Mouse (Mus musculus) MEL (cell line): Measurements from ENCODE around the gene Col26a1. TPM values are rescaled to one million over a fixed set of nuclear protein-coding genes. Genes with fewer than 3 reads are reported as not detected.

Experiments
- DNase-seq: peaks from one replicate; pipeline ENCODE4 v3.0.0; 2011; ENCODE audit warnings: low read depth, low spot score
- H3K27ac ChIP-seq: 2 replicates; pipeline ENCODE4 v1.5.1; 2012; ENCODE audit warnings: low read depth, mild to moderate bottlenecking, control low read depth, low read length, moderate library complexity; ENCODE audit not compliant: control insufficient read depth
- H3K27me3 ChIP-seq, 2 experiments: fragments of 150-350 bp in 1 of 2; sonication (generic) in 1 of 2; 2 replicates each; pipeline ENCODE4 v1.6.1; 2012; ENCODE audit warnings: low read length in 2 of 2, mild to moderate bottlenecking in 2 of 2, improper control_type of control experiment in 1 of 2, moderate library complexity in 1 of 2; ENCODE audit not compliant: insufficient read depth in 2 of 2, control insufficient read depth in 1 of 2
- H3K36me3 ChIP-seq, 2 experiments: 2 replicates each; pipeline ENCODE4 v1.6.1; 2012 to 2014; ENCODE audit warnings: low read length in 2 of 2, improper control_type of control experiment in 1 of 2, inconsistent platforms in 1 of 2, mild to moderate bottlenecking in 1 of 2; ENCODE audit not compliant: insufficient read depth in 2 of 2, control insufficient read depth in 1 of 2
- H3K4me1 ChIP-seq, 2 experiments: fragments of 150-350 bp in 1 of 2; sonication (generic) in 1 of 2; 2 replicates each; pipeline ENCODE4 v1.6.1; 2012; ENCODE audit warnings: low read length in 2 of 2, improper control_type of control experiment in 1 of 2, mild to moderate bottlenecking in 1 of 2; ENCODE audit not compliant: insufficient read depth in 2 of 2, control insufficient read depth in 1 of 2
- H3K4me3 ChIP-seq, 2 experiments: fragments of 150-350 bp in 1 of 2; sonication (generic) in 1 of 2; 2 replicates each; pipeline ENCODE4 v1.5.1; 2012; ENCODE audit warnings: low read depth in 2 of 2, low read length in 2 of 2, mild to moderate bottlenecking in 2 of 2, moderate library complexity in 2 of 2, control low read depth in 1 of 2, improper control_type of control experiment in 1 of 2; ENCODE audit not compliant: control insufficient read depth in 1 of 2, insufficient read depth in 1 of 2
- H3K79me2 ChIP-seq: 2 replicates; pipeline ENCODE4 v1.6.1; 2012; ENCODE audit warnings: mild to moderate bottlenecking, low read length, moderate library complexity; ENCODE audit not compliant: control insufficient read depth, poor library complexity, insufficient read depth
- H3K9ac ChIP-seq: 2 replicates; pipeline ENCODE4 v1.6.1; 2012; ENCODE audit warnings: low read depth, mild to moderate bottlenecking, control low read depth, low read length, moderate library complexity; ENCODE audit not compliant: control insufficient read depth, poor library complexity, severe bottlenecking
- H3K9me3 ChIP-seq: fragments of 150-350 bp; sonication (generic); replicated peaks from 2 replicates; pipeline ENCODE4 v1.6.1; 2012; ENCODE audit warnings: mild to moderate bottlenecking, low read length, improper control_type of control experiment, moderate library complexity; ENCODE audit not compliant: insufficient read depth
- CHD1 ChIP-seq: IDR thresholded peaks from 2 replicates; pipeline ENCODE4 v1.6.1; 2012; ENCODE audit warnings: low read depth, mild to moderate bottlenecking, inconsistent platforms, low read length, improper control_type of control experiment
- CTCF ChIP-seq, 3 experiments: IDR thresholded peaks in 2 of 3; conservative IDR thresholded peaks in 1 of 3; 2 replicates each; pipeline ENCODE4 v1.5.1; 2011 to 2012; ENCODE audit warnings: low read length in 3 of 3, low read depth in 2 of 3, mild to moderate bottlenecking in 2 of 3, improper control_type of control experiment in 1 of 3, inconsistent platforms in 1 of 3, mixed read lengths in 1 of 3, moderate library complexity in 1 of 3; ENCODE audit not compliant: control insufficient read depth in 1 of 3, insufficient read depth in 1 of 3, poor library complexity in 1 of 3, severe bottlenecking in 1 of 3
- E2F4 ChIP-seq: IDR thresholded peaks from 2 replicates; pipeline ENCODE4 v1.6.1; 2011; ENCODE audit warnings: low read depth, low read length, improper control_type of control experiment, borderline replicate concordance
- EP300 ChIP-seq, 2 experiments: IDR thresholded peaks; 2 replicates each; pipeline ENCODE4 v1.6.1; 2011; ENCODE audit warnings: improper control_type of control experiment in 2 of 2, low read length in 2 of 2, low read depth in 1 of 2, mild to moderate bottlenecking in 1 of 2
- ETS1 ChIP-seq: IDR thresholded peaks from 2 replicates; pipeline ENCODE4 v1.6.1; 2012; ENCODE audit warnings: low read depth, mild to moderate bottlenecking, inconsistent platforms, low read length, improper control_type of control experiment, moderate library complexity
- GABPA ChIP-seq: IDR thresholded peaks from 2 replicates; pipeline ENCODE4 v1.6.1; 2012; ENCODE audit warnings: low read depth, mild to moderate bottlenecking, inconsistent platforms, low read length, improper control_type of control experiment, moderate library complexity
- KAT2A ChIP-seq: conservative IDR thresholded peaks from 2 replicates; pipeline ENCODE4 v1.6.1; 2012; ENCODE audit warnings: low read depth, low read length, improper control_type of control experiment, inconsistent platforms
- MAFK ChIP-seq: IDR thresholded peaks from 2 replicates; pipeline ENCODE4 v1.6.1; 2011; ENCODE audit warnings: low read depth, mild to moderate bottlenecking, low read length, improper control_type of control experiment, borderline replicate concordance
- MAZ ChIP-seq: IDR thresholded peaks from 2 replicates; pipeline ENCODE4 v1.6.1; 2012; ENCODE audit warnings: low read depth, mild to moderate bottlenecking, inconsistent platforms, low read length, improper control_type of control experiment
- MYC ChIP-seq: IDR thresholded peaks from 2 replicates; pipeline ENCODE4 v1.6.1; 2011; ENCODE audit warnings: low read depth, mild to moderate bottlenecking, low read length, improper control_type of control experiment, moderate library complexity
- NELFE ChIP-seq: IDR thresholded peaks from 2 replicates; pipeline ENCODE4 v1.6.1; 2011; ENCODE audit warnings: low read depth, low read length, improper control_type of control experiment
- NRF1 ChIP-seq: IDR thresholded peaks from 2 replicates; pipeline ENCODE4 v1.6.1; 2014; ENCODE audit warnings: low read depth, mild to moderate bottlenecking, inconsistent platforms, low read length, improper control_type of control experiment, moderate library complexity; ENCODE audit not compliant: poor library complexity, insufficient read depth, severe bottlenecking
- POLR2AphosphoS2 ChIP-seq: IDR thresholded peaks from 2 replicates; pipeline ENCODE4 v1.6.1; 2011; ENCODE audit warnings: low read length, improper control_type of control experiment
- POLR2AphosphoS5 ChIP-seq: IDR thresholded peaks from 2 replicates; pipeline ENCODE4 v1.6.1; 2012; ENCODE audit warnings: low read depth, borderline replicate concordance, mild to moderate bottlenecking, inconsistent platforms, low read length, moderate library complexity, mixed read lengths
- RAD21 ChIP-seq: IDR thresholded peaks from 2 replicates; pipeline ENCODE4 v1.6.1; 2011; ENCODE audit warnings: mild to moderate bottlenecking, low read depth, low read length, improper control_type of control experiment
- RCOR1 ChIP-seq: IDR thresholded peaks from 2 replicates; pipeline ENCODE4 v1.6.1; 2012; ENCODE audit warnings: low read depth, mild to moderate bottlenecking, inconsistent platforms, low read length, improper control_type of control experiment
- SIN3A ChIP-seq: IDR thresholded peaks from 2 replicates; pipeline ENCODE4 v1.6.1; 2012; ENCODE audit warnings: low read length, improper control_type of control experiment, inconsistent platforms
- SMC3 ChIP-seq: IDR thresholded peaks from 2 replicates; pipeline ENCODE4 v1.6.1; 2011; ENCODE audit warnings: low read depth, low read length, improper control_type of control experiment
- TCF12 ChIP-seq: IDR thresholded peaks from 2 replicates; pipeline ENCODE4 v1.6.1; 2014; ENCODE audit warnings: low read depth, mild to moderate bottlenecking, inconsistent platforms, low read length, improper control_type of control experiment, moderate library complexity
- ZC3H11A ChIP-seq: IDR thresholded peaks from 2 replicates; pipeline ENCODE4 v1.6.1; 2012; ENCODE audit warnings: low read depth, mild to moderate bottlenecking, inconsistent platforms, low read length, improper control_type of control experiment
- ZKSCAN1 ChIP-seq: IDR thresholded peaks from 2 replicates; pipeline ENCODE4 v1.6.1; 2012; ENCODE audit warnings: low read depth, mild to moderate bottlenecking, inconsistent platforms, low read length, improper control_type of control experiment, moderate library complexity
- ZMIZ1 ChIP-seq: IDR thresholded peaks from 2 replicates; pipeline ENCODE4 v1.6.1; 2012; ENCODE audit warnings: low read depth, mild to moderate bottlenecking, inconsistent platforms, low read length, improper control_type of control experiment, moderate library complexity
- ZNF384 ChIP-seq: IDR thresholded peaks from 2 replicates; pipeline ENCODE4 v1.6.1; 2012; ENCODE audit warnings: low read depth, mild to moderate bottlenecking, inconsistent platforms, low read length, improper control_type of control experiment
- polyA plus RNA-seq, 2 experiments: library from polyadenylated mRNA; stranded (reverse) in 1 of 2; unstranded in 1 of 2; fragments of >175 nt in 1 of 2; fragments of >200 nt in 1 of 2; gene quantifications; 2 replicates each; pipeline versions ENCODE4 v1.2.1 to v1.2.4; 2012; ENCODE audit warnings: low replicate concordance in 2 of 2, low read depth in 1 of 2; ENCODE audit not compliant: insufficient read length in 2 of 2, insufficient read depth in 1 of 2, missing spikeins in 1 of 2
- total RNA-seq: library from RNA; depleted of rRNA; stranded (reverse); fragments of 300-350 nt; gene quantifications from 2 replicates; pipeline ENCODE4 v1.2.3, GENCODE M21; 2012

Col26a1 gene
- total and polyA plus RNA-seq, 3 experiments, result not detected

DNA sequence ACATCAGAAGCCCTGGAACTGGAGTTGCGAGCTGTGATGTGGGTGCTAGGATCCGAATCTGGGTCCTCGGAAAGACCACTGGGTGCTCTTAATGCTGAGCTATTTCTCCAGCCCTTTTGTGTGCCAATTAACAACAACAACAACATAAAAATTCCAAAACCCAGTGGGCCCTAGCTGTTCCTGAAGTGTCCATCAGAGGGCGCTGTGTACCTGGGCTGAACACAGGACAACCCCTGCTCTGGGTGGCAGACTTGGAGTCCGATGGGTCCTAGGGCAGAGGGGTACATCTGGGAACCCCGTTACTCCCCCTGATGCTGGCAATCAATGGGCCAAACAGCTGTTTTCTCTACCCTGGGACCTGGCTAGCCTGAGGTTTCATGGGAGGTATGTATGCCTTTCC, 123.2 kb downstream of the Col26a1 start:
- H3K9ac ChIP-seq, result no peak overlapping the region
- peak; percentile 43 for DNase-seq
- peak; percentile 71 to 93 (median 82) for TF ChIP-seq CTCF (IDR thresholded peaks at IDR 0.05 in 2 of 3, conservative IDR thresholded peaks at IDR 0.05 in 1 of 3; ENCODE audit: control insufficient read depth in 1 of 3, insufficient read depth in 1 of 3, low read depth in 2 of 3, low read length in 3 of 3, poor library complexity in 1 of 3, severe bottlenecking in 1 of 3)
- TF ChIP-seq RCOR1, result no peak
- peak; percentile 28; the same call in 1 of the 2 replicates for TF ChIP-seq SMC3
- peak; percentile 30 for TF ChIP-seq RAD21
- H3K79me2 ChIP-seq, result no peaks in the 10 kb centered on the region
- H3K9me3 ChIP-seq, result no peaks in the 10 kb centered on the region
- H3K4me3 ChIP-seq, result no peak overlapping the region
- no peaks in the 10 kb centered on the region for H3K4me1 ChIP-seq
- H3K36me3 ChIP-seq, result no peaks in the 10 kb centered on the region
- no peaks in the 10 kb centered on the region for H3K27me3 ChIP-seq
- no peak overlapping the region for H3K27ac ChIP-seq

DNA sequence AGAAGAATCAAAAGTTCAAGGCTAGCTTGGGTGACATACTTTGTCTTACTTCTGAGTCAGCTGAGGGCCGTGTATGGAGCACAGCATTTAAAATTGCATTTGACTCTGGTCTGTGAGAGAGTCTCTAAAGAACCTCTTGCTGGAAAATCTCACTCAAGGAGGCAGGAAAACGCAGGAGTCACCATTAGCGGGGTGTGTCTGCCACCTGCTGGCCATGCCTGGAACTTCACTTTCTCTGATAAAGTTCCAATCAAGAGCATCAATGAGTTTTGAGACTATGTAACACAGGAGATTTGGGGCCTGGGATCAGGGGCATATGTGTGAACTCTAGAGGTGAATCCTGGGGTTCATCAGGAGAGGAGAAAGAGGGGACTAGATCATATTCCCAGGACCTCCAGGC, 127.3 kb downstream of the Col26a1 start:
- Histone ChIP-seq H3K9ac (no peak overlapping the region), H3K27ac (no peak overlapping the region), H3K9me3 (no peaks in the 10 kb centered on the region), H3K4me3 (no peak overlapping the region), H3K36me3 (no peaks in the 10 kb centered on the region), H3K27me3 (no peaks in the 10 kb centered on the region), H3K4me1 (no peaks in the 10 kb centered on the region), H3K79me2 (no peaks in the 10 kb centered on the region)
- DNase-seq, result peak; percentile 61
- TF ChIP-seq CTCF (IDR thresholded peaks at IDR 0.05 in 2 of 3, conservative IDR thresholded peaks at IDR 0.05 in 1 of 3; ENCODE audit: control insufficient read depth in 1 of 3, insufficient read depth in 1 of 3, low read depth in 2 of 3, low read length in 3 of 3, poor library complexity in 1 of 3, severe bottlenecking in 1 of 3) (peak; percentile 75 to 92 (median 86)), SMC3 (peak; percentile 74), ETS1 (no peak), ZC3H11A (peak; percentile 66), E2F4 (no peak), RAD21 (peak; percentile 87), ZNF384 (0 out of 2 replicates have a peak, but pooled peaks have one; percentile 26), KAT2A (no peak), CHD1 (no peak)

DNA sequence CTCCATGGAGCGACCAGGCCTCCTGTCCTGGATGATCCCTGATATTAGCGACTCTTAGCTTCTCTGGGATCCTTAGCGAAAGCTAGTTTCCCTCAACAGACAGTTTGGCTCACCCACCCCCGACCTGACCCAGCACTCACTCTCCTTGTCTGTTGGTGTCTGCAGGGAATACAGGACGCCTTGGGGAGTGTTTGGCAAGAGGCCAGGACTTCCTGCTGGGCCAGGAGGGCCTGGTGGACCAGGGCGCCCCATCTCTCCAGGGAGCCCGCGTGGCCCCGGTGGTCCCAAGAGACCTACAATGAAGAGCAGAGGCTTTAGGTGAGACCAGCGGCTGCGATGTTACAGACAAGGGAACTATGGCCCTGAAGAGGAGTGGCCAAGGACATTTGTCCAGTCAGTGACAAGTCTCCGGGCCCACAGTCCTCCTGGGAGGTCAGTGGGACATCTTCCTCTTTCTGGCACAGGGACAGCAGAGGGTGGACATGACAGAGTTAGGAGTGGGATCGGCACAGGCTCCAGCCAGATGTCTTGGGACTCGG, 128.9 kb downstream of the Col26a1 start:
- Histone ChIP-seq H3K9me3 (no peaks in the 10 kb centered on the region), H3K79me2 (no peaks in the 10 kb centered on the region), H3K27me3 (no peaks in the 10 kb centered on the region), H3K36me3 (no peaks in the 10 kb centered on the region), H3K4me1 (no peaks in the 10 kb centered on the region), H3K27ac (no peak overlapping the region), H3K9ac (no peak overlapping the region), H3K4me3 (no peak overlapping the region)
- TF ChIP-seq RCOR1, result no peak
- no peak for TF ChIP-seq MAZ
- no peak for TF ChIP-seq ZMIZ1
- TF ChIP-seq MAFK, result no peak
- no peak for TF ChIP-seq MYC
- no peak for TF ChIP-seq POLR2AphosphoS2
- TF ChIP-seq ZNF384, result no peak
- no peak for TF ChIP-seq TCF12
- TF ChIP-seq ZC3H11A, result no peak
- TF ChIP-seq GABPA, result no peak
- no peak for TF ChIP-seq ETS1
- TF ChIP-seq SIN3A, result no peak
- no peak for TF ChIP-seq NRF1
- TF ChIP-seq POLR2AphosphoS5, result no peak
- TF ChIP-seq NELFE, result no peak
- TF ChIP-seq EP300 (IDR thresholded peaks at IDR 0.05; ENCODE audit: low read depth in 1 of 2, low read length in 2 of 2), result no peak
- TF ChIP-seq ZKSCAN1, result no peak
- DNase-seq, result no peak
